Mouse (Mus musculus): ENCODE results near the gene Hnrnpc.
"Not testable (repeated sequence)": the region's sequence is repeated elsewhere in the genome, so short reads cannot be mapped to it uniquely, and the experiment has no call there.

The Hnrnpc gene

DNA sequence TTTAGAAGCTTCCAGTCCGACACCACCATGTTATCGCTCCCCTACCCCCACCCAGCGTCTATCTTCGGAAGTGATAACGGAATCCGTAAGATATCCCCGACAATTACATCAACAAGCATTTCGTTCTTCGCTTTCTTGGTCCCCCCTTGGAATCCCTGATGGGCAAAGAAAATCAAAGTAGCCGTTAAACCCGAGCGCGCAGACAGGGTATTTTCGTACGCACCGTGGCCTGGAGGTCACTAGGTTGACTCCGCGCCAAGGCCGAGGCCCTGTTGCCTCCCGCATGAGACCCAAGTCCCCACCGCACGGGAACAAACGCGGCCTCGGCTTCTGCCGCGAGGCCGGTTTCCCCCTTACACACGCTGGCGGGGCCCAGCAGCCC lies 363 bp downstream of the Hnrnpc start:
- no peak for DNase-seq (ENCODE audit: low read depth, low spot score)

DNA sequence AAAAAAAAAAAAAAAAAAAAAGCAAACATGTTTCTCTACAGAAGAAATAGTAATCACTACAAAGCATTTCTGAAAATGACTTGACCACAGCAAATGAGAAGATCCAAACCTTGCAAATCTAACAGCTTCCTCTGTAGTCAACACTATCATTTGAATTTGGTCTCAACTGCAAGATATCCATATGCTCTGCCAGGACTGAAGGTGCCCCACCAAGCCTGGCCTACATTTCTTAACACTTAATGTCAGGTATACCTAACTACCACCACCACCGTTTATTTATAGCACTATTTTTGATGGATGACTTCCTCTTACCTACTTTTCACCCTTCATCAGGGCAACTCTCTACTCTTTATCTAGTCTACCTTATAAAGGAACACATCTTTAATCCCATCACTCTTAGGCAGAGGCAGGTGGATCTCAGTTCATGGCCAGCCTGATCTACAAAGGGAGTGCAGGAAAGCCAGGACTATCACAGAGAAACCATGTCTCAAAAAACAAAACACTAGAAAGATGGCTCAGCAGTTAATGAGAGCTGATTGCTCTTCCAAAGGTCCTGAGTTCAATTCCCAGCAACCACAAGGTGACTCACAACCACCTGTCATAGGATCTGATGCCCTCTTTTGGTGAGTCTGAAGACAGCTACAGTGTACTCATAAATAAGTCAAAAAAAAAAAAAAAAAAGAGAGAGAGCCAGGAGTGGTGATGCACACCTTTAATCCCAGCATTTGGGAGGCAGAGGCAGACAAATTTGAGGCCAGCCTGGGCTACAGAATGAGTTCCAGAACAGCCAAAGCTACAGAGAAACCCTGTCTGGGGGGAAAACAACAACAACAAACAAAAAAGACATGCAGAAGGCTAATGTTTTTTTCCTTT lies 2.3 kb downstream of the Hnrnpc start:
- DNase-seq (ENCODE audit: low read depth, low spot score), result no peak

DNA sequence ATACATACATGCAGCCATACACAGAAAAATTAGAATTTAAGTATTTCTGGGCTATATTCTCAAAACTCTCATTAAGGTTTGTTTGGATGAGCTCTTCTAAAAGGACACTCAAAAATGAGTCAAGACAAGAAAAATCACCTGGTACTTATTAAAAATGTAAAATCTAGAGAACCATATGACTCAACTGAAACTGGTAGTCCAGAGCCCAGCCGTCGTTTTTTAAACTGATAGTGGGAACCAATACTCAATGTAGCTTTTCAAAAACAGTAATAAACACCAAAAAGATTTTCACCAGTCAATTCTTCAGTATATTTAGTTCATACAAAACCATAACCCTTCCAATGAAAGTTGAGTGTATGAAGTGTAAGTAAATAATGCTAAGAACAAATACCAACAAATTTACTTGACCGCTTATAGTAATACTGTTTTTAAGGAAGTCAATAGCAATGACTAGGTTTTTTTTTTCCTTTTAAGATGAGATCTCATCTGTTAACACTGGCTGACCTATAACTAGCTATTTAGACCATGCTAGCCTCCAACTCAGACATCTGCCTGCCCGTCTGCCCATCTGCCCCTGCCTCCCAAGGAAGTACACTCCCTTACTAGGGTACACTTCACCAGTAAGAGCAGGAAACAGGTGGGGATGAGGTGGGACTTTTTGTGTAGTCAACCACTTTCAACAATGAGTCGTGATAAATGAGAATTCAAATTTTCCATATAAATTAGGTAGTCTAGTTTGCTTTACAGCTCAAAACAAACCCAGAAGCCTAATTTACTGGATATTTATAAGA lies 3.5 kb downstream of the Hnrnpc start:
- no peak for DNase-seq (ENCODE audit: low read depth, low spot score)

DNA sequence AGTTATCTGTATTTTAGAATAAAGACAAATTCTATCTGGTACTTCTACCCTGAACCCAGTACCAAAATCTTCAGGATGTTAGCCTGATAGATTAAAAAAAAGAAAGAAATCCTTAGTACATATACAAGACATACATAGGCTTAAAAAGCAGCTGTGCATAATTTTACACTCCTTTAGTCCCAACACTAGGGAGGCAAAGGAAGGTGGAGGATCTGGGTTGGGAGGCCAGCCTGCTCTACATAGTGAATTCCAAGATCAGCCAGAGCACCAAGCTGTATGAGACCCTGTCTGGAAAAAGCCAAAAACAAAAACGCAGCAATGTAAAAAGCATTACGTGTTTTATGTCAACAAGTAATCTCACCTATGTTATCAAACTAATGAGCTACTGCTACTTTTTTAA lies 4.3 kb downstream of the Hnrnpc start:
- DNase-seq (ENCODE audit: low read depth, low spot score), result no peak

DNA sequence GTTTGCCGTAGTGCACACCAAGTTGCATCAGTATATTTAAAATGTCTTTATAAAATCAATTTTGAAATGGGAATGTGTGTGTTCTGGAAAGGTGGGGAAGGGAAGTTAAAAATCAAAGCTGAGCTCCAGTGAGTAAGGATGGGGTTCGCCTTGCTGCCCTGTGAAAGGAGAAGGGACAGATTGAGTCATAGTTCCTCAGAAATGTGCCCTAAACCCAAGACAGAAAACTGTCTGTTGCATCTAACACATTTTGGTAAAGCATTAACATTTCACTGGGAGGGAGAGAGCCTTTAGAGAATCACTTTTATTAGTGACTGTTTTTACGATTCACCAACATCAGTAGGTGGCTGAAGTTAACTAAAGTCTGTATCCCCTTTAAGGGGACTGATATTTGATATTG lies 5.4 kb downstream of the Hnrnpc start:
- not testable (repeated sequence) for DNase-seq (ENCODE audit: low read depth, low spot score)

DNA sequence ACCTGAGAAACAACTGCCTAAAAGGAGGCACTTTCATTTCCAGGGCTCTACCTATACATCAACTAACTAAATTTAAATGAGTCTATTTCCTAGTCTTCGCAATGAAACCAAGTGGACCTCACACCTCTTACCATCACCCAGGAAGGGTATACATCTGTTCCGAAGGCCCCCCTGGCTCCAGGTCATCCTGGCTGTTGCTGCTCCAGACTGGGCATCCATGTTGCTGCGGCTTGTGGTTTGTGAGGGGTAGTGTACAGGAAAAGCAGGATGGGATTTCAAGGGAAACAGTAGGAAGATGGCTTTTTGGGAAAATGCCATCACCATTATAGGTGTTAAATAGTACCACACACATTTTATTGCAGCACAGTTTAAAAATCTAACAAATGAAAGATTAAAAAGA lies 6.6 kb downstream of the Hnrnpc start:
- not testable (repeated sequence) for DNase-seq (ENCODE audit: low read depth, low spot score)

DNA sequence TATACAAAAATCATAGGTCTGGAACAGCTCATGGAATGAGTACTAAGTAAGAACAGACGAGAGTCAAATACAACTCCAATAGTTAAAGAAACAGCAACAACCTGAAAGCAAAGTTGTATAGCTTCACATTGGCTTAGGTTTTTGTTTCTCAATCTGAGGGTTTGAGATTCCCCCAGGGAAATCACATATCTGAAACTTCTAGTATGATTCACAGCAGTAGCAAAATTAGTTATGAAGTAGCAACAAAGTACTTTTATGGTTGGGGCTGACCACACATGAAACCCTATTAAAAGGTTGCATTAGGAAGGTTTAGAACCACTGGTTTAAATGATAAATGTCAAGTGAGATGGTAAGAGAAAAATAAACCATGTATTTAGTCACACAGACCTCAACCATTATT lies 9.3 kb downstream of the Hnrnpc start:
- no peak for DNase-seq (ENCODE audit: low read depth, low spot score)

DNA sequence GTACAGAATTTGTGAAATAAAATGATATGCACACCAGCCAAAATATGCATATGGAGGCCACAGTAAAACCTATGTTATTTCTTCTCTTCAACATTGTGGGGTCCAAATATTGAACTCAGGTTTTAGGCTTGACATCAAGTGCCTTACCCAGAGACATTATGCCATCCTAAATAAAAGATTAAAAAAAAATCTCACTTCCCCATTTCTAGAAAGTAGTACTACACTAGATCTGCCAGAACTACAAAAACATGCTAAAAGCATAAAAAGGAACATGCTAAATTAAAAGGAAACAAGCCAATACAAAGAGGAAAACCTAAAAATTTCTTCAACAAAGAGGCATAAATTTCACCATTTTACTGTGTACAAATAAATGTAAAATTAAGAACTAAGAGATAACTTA lies 20.7 kb downstream of the Hnrnpc start:
- DNase-seq (ENCODE audit: low read depth, low spot score), result no peak

DNA sequence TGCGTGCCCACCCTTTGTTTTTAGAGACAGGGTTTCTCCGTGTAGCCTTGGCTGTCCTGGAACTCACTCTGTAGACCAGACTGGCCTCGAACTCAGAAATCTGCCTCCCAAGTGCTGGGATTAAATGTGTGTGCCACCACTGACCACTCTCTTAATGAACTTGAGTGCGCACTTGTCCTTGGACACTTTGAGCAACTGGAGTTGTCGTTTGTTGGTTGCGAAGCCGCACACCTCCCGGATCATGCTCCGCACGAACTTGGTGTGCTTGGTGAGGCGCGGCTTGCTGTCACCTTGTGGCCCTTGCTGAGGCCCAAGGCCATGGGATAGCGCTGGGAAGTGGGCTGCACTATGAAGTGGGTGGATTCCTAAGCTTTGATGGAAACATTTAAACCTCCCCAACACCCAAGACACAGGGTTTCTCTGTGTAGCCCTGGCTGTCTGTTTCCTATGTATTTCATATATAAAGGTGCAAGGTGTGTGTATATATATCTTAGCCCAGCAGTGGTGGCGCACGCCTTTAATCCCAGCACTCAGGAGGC lies 32.2 kb downstream of the Hnrnpc start:
- DNase-seq (ENCODE audit: low read depth, low spot score), result no peak

DNA sequence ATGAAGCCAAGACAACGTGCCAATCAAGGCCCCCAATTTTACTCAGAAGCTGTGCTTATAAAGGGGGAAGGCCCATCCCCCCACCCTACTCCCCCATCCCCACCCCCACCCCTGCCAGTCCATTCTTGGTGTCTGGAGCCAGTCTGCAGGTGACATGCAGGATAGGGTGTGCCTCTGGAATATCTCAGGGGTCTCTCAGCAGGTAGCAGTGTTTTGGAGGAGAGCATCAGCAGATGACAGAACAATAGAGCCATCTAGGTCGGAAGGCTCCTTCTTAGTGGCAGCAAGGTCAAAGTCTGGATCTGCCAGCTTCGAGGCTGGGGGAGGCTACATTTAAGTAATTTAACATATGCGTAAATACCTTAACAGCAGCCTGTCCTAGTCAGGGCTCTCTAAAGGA lies 37.7 kb downstream of the Hnrnpc start:
- no peak for DNase-seq (ENCODE audit: low read depth, low spot score)

DNA sequence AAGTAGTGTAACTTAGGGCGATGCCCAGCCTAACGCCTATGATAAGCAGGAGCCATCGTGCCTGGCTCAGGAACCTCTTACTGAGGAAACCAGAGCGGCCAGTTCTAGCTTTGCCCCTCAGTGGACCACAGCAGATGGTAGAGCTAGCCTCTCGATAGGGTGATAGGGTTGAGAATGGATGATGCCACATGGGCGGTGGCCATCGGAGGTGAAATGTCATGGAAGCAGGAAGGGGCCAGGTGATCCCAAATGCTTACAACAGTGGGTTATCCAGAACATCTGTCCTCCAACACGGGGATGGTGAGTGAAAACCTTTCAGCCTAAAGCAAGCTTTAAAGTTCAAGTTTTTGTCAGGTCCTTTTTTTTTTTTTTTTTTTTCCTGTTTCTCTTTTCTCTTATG lies 42.0 kb downstream of the Hnrnpc start:
- no peak for DNase-seq (ENCODE audit: low read depth, low spot score)

DNA sequence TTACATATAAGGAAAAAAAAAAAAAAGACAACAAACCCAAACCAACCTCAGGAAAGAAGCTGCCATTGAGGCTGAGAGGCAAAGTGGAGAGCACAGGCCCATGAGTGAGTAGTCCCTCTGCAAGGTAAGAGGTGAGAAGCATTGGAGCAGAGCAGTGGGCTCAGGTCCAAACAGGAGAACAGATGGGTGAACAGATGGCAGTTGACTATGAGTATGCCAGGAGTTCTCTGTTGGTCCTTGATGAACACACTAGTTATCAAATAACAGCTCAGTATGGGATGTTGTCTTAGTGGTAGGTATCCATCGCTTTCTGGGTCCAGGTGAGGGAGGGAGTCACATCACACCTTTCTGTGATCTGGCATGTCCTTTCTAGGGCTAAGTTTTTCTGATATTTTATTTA lies 43.0 kb downstream of the Hnrnpc start:
- DNase-seq (ENCODE audit: low read depth, low spot score), result no peak

DNA sequence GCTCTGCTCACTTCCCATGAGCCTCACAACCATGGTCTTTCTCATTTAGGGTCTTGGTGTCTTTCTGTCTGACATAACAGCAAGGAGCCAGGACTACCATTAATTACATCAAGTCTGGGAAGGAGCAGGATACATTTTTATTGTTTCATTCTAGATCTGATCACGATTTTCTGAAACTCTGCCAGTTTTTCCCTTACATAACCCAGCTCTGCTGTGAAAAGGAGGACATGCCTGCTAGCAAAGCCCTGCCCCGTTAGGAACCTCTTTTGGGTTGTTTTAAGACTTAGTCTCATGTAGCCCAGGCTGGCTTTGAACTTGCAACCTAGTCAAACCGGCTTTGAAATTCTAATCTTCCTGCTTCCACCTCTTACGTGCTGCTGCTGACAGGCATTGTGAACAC lies 43.8 kb downstream of the Hnrnpc start:
- DNase-seq (ENCODE audit: low read depth, low spot score), result no peak

DNA sequence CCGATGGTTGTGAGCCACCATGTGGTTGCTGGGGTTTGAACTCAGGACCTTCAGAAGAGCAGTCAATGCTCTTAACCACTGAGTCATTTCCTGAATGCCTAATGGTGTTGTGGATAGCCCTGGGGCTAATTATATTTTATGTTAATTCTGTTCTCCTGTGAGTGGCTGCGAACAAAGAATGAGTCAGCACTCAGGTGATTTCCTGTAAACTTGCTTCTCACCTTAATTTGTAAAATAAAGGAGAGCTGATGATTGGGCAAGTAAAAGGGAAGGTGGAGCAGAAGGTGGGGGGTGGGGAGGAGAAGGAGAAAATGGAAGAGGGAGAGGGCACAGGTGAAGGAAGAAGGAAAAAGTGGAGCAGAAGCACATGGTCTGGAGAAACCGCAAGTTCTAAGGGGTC lies 51.1 kb downstream of the Hnrnpc start:
- not testable (repeated sequence) for DNase-seq (ENCODE audit: low read depth, low spot score)

DNA sequence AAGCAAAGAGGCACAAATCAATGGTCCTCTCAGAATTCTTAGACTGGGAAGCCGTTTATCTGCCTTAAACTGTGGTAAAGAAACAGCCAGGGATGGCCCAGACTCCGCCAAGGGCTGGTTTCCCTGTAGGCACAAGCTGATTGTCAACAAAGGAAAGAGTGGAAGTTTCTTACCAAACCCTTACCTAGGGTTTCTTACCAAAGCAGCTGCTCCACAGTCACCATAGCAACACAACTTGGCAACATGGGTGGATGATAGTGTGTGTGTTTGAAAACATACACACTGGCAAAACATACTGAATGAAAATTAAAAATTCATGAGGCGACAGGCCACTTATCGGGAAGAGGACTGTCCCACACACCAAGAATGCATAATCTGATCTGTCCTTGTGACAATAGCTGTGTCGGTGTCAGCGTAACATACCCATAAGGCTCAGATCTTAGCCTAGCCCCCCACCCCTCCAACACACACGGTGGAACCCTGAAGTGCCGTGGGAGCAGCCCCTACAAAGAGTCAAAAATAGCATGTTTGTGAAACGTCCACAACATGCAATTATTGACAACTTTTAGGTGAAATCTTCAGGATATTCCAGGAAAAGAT lies 57.8 kb downstream of the Hnrnpc start:
- no peak for DNase-seq (ENCODE audit: low read depth, low spot score)

DNA sequence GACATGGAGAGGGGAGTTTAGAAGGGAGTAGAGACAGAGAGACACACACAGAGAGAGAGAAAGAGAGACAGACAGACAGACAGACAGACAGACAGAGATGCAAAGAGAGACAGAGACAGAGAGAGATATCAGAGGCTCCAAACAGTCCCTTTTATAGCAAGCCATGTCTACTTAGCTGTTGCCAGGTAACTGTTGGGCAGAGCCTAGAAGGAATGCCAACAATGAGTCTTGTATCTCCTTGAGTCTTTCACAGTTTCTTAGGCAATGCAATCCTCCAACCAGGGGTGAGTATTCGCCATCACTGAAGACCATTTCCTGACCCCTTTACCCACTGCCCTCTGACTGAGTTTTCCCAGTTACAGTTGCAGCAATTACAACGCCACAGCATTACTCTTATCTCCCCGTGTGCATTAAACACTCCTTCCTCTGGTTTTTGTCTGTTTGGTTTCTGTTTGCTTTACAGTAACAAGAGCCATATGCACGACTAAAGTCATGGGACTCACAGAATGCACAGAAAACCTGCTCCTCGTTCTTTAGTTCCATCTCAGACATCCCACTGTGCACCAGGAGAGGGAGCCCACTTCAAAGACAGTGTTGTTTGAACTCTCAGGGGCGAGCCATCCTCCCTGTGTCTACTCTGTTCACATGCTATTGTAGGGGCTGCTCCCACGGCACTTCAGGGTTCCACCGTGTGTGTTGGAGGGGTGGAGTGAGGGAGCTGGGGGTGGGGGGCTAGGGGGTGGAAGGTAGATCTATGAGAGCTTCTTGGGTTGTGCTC lies 58.7 kb downstream of the Hnrnpc start:
- DNase-seq (ENCODE audit: low read depth, low spot score), result no peak

DNA sequence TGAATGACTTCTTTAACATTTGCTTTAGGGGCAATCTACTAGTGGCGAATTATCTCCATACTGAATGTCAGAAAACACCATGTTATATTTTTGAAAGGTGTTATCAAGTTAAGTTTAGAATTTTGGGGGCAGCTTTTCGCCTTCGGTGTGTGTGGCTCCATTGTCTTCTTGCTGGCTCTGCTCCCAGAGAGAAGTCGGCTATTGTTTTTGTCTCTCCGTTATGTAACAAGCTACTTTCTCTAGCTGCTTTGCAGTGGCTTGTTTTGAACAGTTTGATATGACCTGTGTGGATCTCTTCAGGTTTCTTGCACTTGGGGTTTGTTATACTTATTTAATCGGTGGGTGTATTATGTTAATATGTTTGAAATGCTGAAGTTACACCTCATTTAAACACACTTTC lies 60.4 kb downstream of the Hnrnpc start:
- no peak for DNase-seq (ENCODE audit: low read depth, low spot score)

DNA sequence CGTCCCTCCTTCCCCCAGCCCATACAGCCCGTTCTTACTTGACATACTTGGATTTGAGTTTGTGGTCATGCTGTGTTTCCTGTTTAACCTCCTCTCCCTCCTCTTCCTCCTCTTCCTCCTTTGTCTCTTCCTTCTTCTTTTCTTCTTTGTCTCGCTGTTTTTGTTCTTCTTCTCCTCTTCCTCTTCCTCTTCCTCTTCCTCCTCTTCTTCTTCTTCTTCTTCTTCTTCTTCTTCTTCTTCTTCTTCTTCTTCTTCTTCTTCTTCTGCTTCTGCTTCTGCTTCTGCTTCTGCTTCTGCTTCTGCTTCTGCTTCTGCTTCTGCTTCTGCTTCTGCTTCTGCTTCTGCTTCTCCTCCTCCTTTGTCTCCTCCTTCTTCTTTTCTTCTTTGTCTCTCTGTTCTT lies 61.5 kb downstream of the Hnrnpc start, which contains the start of gene Olfr221:
TSS of gene Olfr221 (minus strand) at position 101 of the 400 bp plus-strand sequence.
- DNase-seq (ENCODE audit: low read depth, low spot score), result not testable (repeated sequence)

DNA sequence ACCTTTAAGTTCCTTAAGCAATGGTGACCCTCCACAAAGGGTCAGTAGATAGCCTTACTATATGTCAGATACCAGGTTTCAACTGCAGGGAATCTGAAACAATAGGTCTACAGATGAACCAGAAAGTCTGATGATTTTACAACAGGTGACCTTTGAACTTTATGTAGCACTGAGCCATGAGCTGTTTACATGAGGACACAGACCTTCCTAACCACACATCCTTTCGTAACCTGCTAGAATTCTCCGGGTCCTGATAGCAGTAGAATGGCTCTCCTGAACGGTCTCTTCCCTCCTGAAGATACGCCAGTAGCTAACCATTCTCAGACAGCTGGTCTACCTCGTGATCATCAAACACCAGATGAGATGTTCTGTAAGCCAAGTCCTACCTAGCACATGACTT lies 64.5 kb downstream of the Hnrnpc start:
- DNase-seq (ENCODE audit: low read depth, low spot score), result no peak

DNA sequence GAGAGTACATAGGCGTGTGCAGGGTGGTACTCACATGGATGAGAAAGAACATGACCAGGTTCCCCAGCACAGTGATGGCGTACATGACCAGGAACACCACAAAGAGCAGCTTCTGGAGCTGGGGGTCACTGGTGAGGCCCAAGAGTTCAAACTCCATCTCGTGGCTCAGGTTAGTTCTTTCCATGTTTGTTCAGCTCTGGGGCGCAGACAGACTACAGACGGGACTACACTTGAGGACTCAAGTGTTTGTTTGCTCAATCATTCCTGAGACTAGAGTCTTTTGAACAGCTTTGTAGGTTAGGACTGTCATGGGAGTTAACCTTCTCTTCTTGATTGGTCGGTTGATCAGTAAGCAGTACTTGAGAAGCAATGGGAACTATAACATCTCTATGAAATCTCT lies 67.9 kb downstream of the Hnrnpc start:
- DNase-seq (ENCODE audit: low read depth, low spot score), result no peak

DNA sequence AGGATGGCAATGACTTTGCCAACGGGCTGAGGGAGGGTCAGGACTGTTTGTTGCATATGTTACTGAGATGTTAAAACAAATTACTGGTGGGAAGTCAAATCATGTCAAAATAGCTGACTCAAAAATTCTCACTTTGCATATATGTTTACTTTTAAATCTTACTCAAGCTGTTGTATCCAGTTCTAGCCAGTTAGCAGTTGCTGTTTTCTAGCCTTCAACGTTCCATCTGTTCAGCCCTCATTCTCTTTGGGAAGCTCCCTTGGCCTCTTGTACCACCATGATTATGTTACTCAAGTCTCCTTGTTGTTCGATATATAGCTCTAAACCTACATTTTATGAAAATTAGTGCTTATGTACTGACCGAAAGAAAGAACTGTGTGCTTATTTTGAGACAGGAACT lies 77.5 kb downstream of the Hnrnpc start:
- no peak for DNase-seq (ENCODE audit: low read depth, low spot score)
